Mouse (Mus musculus): ENCODE results near the gene Rgs6. TPM values are rescaled to one million over a fixed set of nuclear protein-coding genes. Genes with fewer than 3 reads are reported as not detected.

Rgs6 gene
- polyA plus RNA-seq, 1 experiment from 2014 or later = 11.5 TPM

DNA sequence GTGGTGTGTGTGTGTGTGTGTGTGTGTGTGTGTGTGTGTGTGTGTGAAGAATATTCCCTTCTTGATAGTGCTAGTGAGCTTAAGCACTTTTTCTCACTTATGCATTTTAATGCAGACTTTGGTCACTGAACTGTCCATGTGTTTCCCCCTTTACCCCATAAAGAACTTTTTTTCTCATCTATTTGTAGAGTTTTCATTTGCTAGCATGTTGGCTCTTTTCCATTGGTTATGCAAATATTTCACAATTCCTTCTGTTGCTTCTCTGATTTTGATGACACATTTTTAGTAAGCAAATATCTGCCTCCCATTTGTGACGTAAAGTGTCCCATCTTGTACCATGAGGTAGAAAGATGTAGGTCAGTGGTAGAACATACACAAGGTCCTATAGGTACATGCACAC lies 295.0 kb downstream of the Rgs6 start:
- H3K4me3 ChIP-seq (ENCODE audit: low read length) = no peak overlapping the region
- 95% methylated on average over 1 of the region's 1 CpGs for WGBS
- no peak overlapping the region for H3K4me2 ChIP-seq (ENCODE audit: low read depth, low read length)
- no peak for ATAC-seq (replicated peaks; ENCODE audit: extremely low read depth, insufficient read depth, low FRiP score)
- H3K27me3 ChIP-seq (ENCODE audit: control insufficient read depth, insufficient read depth, low read length) = no peaks in the 10 kb centered on the region
- no peak overlapping the region for H3K9ac ChIP-seq (ENCODE audit: low read length)
- no peaks in the 10 kb centered on the region for H3K9me3 ChIP-seq (replicated peaks; ENCODE audit: control insufficient read depth, low read length)
- H3K27ac ChIP-seq (ENCODE audit: low read length) = no peak overlapping the region
- H3K4me1 ChIP-seq (ENCODE audit: control insufficient read depth, insufficient read depth, low read length) = no peaks in the 10 kb centered on the region
- H3K36me3 ChIP-seq (ENCODE audit: control insufficient read depth, insufficient read depth) = no peaks in the 10 kb centered on the region

DNA sequence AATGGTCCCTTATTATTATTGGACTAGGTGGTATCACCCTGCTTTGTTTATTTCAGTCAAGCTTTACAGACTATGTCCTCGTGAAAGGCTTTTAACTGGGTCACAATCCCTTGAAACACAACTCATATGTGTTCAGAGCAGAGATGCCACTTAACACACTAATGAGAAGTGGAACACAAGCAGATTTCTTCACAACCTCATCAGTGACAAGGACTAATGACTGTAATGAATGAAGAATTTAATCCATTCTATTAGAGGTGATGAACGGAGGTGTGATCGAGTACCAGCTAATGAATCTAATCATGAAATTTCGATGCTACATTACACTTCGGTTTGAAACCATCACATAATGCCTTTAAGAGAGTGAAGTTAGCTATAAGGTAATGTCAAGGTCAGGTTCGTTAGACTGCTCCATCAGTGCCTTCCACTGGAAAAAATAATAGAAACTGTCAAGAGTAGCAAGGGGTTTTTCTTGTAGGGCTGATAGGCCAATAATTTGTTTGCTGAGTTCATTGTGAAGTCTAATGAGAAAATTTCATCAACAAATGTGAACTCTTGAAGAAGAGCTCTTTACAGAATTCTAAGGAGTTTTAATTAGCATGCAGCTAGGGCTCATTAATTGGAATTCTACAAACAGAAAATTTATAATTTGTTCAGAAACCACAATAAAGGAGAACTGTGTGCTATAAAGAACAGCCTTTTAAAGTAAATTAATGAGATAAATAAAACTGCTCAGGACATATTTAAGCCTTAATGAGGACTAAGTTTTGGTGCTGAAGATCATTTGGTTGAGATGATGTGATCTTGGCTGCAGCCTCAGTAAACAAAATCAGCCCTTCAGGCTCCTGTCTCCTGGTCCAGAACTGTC lies 307.1 kb downstream of the Rgs6 start:
- H3K4me3 ChIP-seq (ENCODE audit: low read length) = no peak overlapping the region
- H3K4me1 ChIP-seq (ENCODE audit: control insufficient read depth, insufficient read depth, low read length) = no peaks in the 10 kb centered on the region
- no peak overlapping the region for H3K9ac ChIP-seq (ENCODE audit: low read length)
- ATAC-seq (replicated peaks; ENCODE audit: extremely low read depth, insufficient read depth, low FRiP score) = no peak
- no peaks in the 10 kb centered on the region for H3K27me3 ChIP-seq (ENCODE audit: control insufficient read depth, insufficient read depth, low read length)
- no peak overlapping the region for H3K27ac ChIP-seq (ENCODE audit: low read length)
- no peak overlapping the region for H3K4me2 ChIP-seq (ENCODE audit: low read depth, low read length)
- H3K36me3 ChIP-seq (ENCODE audit: control insufficient read depth, insufficient read depth) = no peaks in the 10 kb centered on the region
- H3K9me3 ChIP-seq (replicated peaks; ENCODE audit: control insufficient read depth, low read length) = no peaks in the 10 kb centered on the region
- 81% methylated on average over 6 of the region's 6 CpGs for WGBS

DNA sequence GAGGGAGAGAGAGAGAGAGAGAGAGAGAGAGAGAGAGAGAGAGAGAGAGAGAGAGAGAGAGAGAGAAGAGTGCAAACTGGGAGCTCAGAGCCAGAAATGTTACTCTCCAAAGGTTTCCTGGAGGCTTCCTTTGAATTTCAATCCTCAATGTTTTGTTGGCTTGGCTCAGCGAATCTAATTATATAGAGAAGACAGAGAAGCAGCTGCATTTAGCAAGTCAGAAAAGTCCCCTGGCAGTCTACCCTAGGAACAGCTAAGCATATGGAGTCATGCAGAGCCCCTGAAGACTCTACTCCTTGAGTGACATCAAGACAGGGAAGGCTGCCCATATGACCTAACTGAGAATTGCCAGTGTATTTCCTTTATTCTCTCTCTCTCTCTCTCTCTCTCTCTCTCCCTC lies 317.7 kb downstream of the Rgs6 start:
- no peaks in the 10 kb centered on the region for H3K27me3 ChIP-seq (ENCODE audit: control insufficient read depth, insufficient read depth, low read length)
- ATAC-seq (replicated peaks; ENCODE audit: extremely low read depth, insufficient read depth, low FRiP score) = no peak
- no peaks in the 10 kb centered on the region for H3K4me1 ChIP-seq (ENCODE audit: control insufficient read depth, insufficient read depth, low read length)
- H3K4me2 ChIP-seq (ENCODE audit: low read depth, low read length) = no peak overlapping the region
- H3K9me3 ChIP-seq (replicated peaks; ENCODE audit: control insufficient read depth, low read length) = no peaks in the 10 kb centered on the region
- no peak overlapping the region for H3K4me3 ChIP-seq (ENCODE audit: low read length)
- H3K9ac ChIP-seq (ENCODE audit: low read length) = no peak overlapping the region
- 63% methylated on average over 1 of the region's 1 CpGs for WGBS
- H3K27ac ChIP-seq (ENCODE audit: low read length) = no peak overlapping the region
- no peaks in the 10 kb centered on the region for H3K36me3 ChIP-seq (ENCODE audit: control insufficient read depth, insufficient read depth)

DNA sequence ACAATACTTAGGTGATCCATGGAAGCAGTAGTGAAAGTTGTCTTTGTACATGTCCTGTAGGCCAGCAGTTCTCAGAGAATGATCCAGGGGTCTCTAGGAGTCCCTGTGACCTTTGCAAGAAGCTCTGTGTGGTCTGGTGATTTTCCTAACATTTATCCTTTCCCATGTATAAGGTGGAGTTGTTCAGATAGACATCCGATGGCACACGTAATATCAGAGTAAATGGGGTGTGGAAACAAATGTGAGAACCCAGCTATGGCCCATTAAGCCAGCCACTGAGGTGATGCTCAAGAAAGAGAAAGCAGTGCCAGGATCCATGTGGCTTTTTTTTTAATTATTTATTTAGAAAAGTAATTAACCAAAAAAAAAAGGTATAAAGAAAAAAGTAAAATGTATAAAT lies 322.8 kb downstream of the Rgs6 start:
- Histone ChIP-seq H3K27ac (ENCODE audit: low read length) (no peak overlapping the region), H3K4me3 (ENCODE audit: low read length) (no peak overlapping the region), H3K4me1 (ENCODE audit: control insufficient read depth, insufficient read depth, low read length) (no peaks in the 10 kb centered on the region), H3K9me3 (replicated peaks; ENCODE audit: control insufficient read depth, low read length) (no peaks in the 10 kb centered on the region), H3K36me3 (ENCODE audit: control insufficient read depth, insufficient read depth) (no peaks in the 10 kb centered on the region), H3K4me2 (ENCODE audit: low read depth, low read length) (no peak overlapping the region), H3K27me3 (ENCODE audit: control insufficient read depth, insufficient read depth, low read length) (no peaks in the 10 kb centered on the region), H3K9ac (ENCODE audit: low read length) (no peak overlapping the region)
- no peak for ATAC-seq (replicated peaks; ENCODE audit: extremely low read depth, insufficient read depth, low FRiP score)
- 92% methylated on average over 2 of the region's 2 CpGs for WGBS

DNA sequence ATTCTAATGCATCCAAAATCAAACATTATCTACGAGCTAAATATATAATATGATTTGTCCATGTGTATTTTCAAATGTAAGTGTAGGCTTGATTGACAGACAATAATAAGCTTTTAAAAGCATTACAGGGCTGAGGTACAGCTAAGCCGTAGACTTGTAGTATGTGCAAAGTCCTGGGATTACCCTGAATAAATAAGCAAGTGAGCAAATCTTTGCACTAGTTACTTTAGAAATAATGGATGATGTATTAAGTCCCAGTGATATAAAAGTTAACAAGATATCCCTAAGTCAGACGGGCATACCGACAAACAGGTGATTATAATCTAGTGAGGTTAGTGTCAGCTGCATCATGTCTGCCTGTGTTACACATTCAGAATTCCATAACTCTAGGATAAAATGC lies 326.0 kb downstream of the Rgs6 start:
- no peak for ATAC-seq (replicated peaks; ENCODE audit: extremely low read depth, insufficient read depth, low FRiP score)
- no peaks in the 10 kb centered on the region for H3K4me1 ChIP-seq (ENCODE audit: control insufficient read depth, insufficient read depth, low read length)
- no peak overlapping the region for H3K9ac ChIP-seq (ENCODE audit: low read length)
- no peak overlapping the region for H3K4me3 ChIP-seq (ENCODE audit: low read length)
- no peaks in the 10 kb centered on the region for H3K27me3 ChIP-seq (ENCODE audit: control insufficient read depth, insufficient read depth, low read length)
- 70% methylated on average over 4 of the region's 4 CpGs for WGBS
- no peaks in the 10 kb centered on the region for H3K36me3 ChIP-seq (ENCODE audit: control insufficient read depth, insufficient read depth)
- no peaks in the 10 kb centered on the region for H3K9me3 ChIP-seq (replicated peaks; ENCODE audit: control insufficient read depth, low read length)
- no peak overlapping the region for H3K27ac ChIP-seq (ENCODE audit: low read length)
- no peak overlapping the region for H3K4me2 ChIP-seq (ENCODE audit: low read depth, low read length)

DNA sequence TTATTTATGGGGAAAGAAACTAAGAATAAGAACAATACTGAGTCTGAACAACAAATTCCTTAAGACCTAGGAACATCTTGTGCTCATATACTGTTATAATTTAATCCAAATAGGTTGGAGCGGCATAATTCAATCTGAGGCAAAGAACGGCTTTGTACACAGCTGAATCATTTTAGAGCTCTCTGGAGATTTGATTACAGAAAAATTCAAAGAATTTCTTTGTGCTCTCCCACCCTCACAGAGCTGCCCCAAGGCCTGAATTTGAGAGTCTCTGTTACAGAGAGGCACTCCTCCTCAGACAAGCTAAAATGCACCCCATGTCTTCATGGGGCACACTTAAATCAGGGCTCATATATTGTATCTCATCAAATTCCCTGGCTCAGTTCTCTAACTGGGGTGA lies 332.1 kb downstream of the Rgs6 start:
- Histone ChIP-seq H3K27ac (ENCODE audit: low read length) (no peak overlapping the region), H3K36me3 (ENCODE audit: control insufficient read depth, insufficient read depth) (no peaks in the 10 kb centered on the region), H3K27me3 (ENCODE audit: control insufficient read depth, insufficient read depth, low read length) (no peaks in the 10 kb centered on the region), H3K9ac (ENCODE audit: low read length) (no peak overlapping the region), H3K4me3 (ENCODE audit: low read length) (no peak overlapping the region), H3K4me2 (ENCODE audit: low read depth, low read length) (no peak overlapping the region), H3K4me1 (ENCODE audit: control insufficient read depth, insufficient read depth, low read length) (peaks cover 10% of the 10 kb centered on the region; the same call in 1 of the 2 replicates), H3K9me3 (replicated peaks; ENCODE audit: control insufficient read depth, low read length) (no peaks in the 10 kb centered on the region)
- 22% methylated on average over 2 of the region's 2 CpGs for WGBS
- no peak for ATAC-seq (replicated peaks; ENCODE audit: extremely low read depth, insufficient read depth, low FRiP score)

DNA sequence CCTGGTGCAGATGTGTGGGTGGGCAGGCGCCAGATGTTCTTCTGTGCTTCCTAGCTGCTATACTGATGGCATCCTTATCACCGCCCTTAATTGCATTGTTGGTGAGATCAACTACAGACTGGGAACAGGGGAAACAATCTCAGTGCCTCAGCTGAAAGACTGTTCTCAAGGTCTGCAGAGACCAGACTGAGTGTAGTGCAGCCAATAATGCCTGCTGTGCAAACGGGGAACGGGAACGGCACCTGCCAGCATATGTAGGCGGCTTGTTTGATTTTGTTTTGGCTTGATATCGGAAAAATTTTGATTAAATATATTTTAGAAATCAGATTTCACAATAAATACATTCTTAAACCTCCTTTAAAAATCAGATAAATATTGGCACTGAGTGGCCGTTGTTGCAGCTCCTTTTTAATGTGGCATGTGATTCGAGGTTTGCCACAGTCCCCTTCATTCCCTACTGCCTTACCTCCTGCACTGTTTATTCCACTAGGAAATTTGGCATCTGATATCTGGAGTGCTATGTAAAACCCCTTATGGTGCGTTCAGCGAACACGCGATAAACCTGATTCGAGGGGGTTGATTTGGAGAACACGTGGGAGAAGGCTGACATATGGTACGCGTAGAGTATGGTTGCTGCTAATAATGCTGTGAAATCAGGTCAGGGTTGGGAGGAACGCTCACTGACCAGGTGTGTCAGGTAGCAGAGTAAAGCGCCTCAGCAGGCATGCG lies 333.4 kb downstream of the Rgs6 start:
- ATAC-seq (replicated peaks; ENCODE audit: extremely low read depth, insufficient read depth, low FRiP score) = no peak
- Histone ChIP-seq H3K27me3 (ENCODE audit: control insufficient read depth, insufficient read depth, low read length) (no peaks in the 10 kb centered on the region), H3K36me3 (ENCODE audit: control insufficient read depth, insufficient read depth) (no peaks in the 10 kb centered on the region), H3K9ac (ENCODE audit: low read length) (no peak overlapping the region), H3K27ac (ENCODE audit: low read length) (no peak overlapping the region), H3K4me3 (ENCODE audit: low read length) (no peak overlapping the region), H3K4me2 (ENCODE audit: low read depth, low read length) (no peak overlapping the region), H3K9me3 (replicated peaks; ENCODE audit: control insufficient read depth, low read length) (no peaks in the 10 kb centered on the region), H3K4me1 (ENCODE audit: control insufficient read depth, insufficient read depth, low read length) (peaks cover 10% of the 10 kb centered on the region; the same call in 1 of the 2 replicates)
- 92% methylated on average over 20 of the region's 20 CpGs for WGBS

DNA sequence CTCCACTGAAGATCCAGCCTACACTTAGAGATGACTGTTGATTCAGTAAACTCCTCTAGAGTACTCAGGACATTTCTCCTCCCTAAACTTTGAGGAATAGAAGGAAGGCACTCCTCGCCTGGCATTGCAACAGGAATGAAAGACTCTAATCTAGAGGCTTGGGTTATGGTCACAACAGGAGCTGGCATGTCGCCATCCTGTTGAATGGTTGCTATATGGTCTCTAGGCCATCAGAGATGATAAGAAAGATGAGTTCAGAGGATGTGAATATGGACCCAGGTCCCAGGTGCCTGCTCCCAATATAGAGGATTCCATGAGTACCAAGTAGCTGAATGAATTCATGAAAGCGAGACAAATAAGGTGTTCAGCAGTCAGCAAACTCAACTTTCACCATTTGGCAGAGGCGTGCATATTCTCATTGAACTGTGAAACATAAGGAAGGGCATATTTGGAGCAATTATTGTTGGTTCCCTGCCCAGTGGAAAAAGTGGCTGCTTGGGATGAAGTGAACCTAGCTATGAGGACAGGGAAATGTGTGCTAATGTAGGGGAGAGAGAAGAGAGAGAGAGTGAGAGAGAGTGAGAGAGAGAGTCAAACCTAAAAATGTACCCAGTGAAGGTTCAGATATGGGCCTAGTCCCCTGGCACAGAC lies 334.9 kb downstream of the Rgs6 start:
- ATAC-seq (replicated peaks; ENCODE audit: extremely low read depth, insufficient read depth, low FRiP score) = no peak
- peaks cover 10% of the 10 kb centered on the region; the same call in 1 of the 2 replicates for H3K4me1 ChIP-seq (ENCODE audit: control insufficient read depth, insufficient read depth, low read length)
- WGBS = 85% methylated on average over 4 of the region's 4 CpGs

More for the DNA sequence above, 334.9 kb downstream of the Rgs6 start:
- Histone ChIP-seq H3K27ac (ENCODE audit: low read length) (no peak overlapping the region), H3K36me3 (ENCODE audit: control insufficient read depth, insufficient read depth) (no peaks in the 10 kb centered on the region), H3K4me2 (ENCODE audit: low read depth, low read length) (no peak overlapping the region), H3K9me3 (replicated peaks; ENCODE audit: control insufficient read depth, low read length) (no peaks in the 10 kb centered on the region), H3K4me3 (ENCODE audit: low read length) (no peak overlapping the region), H3K9ac (ENCODE audit: low read length) (no peak overlapping the region), H3K27me3 (ENCODE audit: control insufficient read depth, insufficient read depth, low read length) (no peaks in the 10 kb centered on the region)
